Mouse (Mus musculus) stomach, embryonic 15.5 days (tissue): ENCODE results near the gene Il21r. TPM values are rescaled to one million over a fixed set of nuclear protein-coding genes. Genes with fewer than 3 reads are reported as not detected.

Experiments
- ATAC-seq: fragments of 200-750 bp; cut with Nextera tagmentation; 2 replicates; pipeline ENCODE4 v1.8.0; 2017; ENCODE audit warnings: low read depth, moderate number of reproducible peaks, moderate TSS enrichment; ENCODE audit not compliant: insufficient read depth, low FRiP score
- H3K27ac ChIP-seq: fragments of 300-500 bp; sonication (generic); 2 replicates; pipeline ENCODE4 v1.5.1; 2015; ENCODE audit warnings: mild to moderate bottlenecking, inconsistent platforms
- H3K27me3 ChIP-seq: fragments of 300-500 bp; sonication (generic); replicated peaks from 2 replicates; pipeline ENCODE4 v1.6.1; 2015; ENCODE audit warnings: inconsistent platforms
- H3K36me3 ChIP-seq: fragments of 300-500 bp; sonication (generic); 2 replicates; pipeline ENCODE4 v1.6.1; 2015; ENCODE audit warnings: inconsistent platforms
- H3K4me1 ChIP-seq: fragments of 300-500 bp; sonication (generic); 2 replicates; pipeline ENCODE4 v1.6.1; 2015; ENCODE audit warnings: inconsistent platforms
- H3K4me2 ChIP-seq: fragments of 300-500 bp; sonication (generic); 2 replicates; pipeline ENCODE4 v1.6.1; 2015; ENCODE audit warnings: mild to moderate bottlenecking, inconsistent platforms
- H3K4me3 ChIP-seq: fragments of 300-500 bp; sonication (generic); replicated peaks from 2 replicates; pipeline ENCODE4 v1.5.1; 2015; ENCODE audit warnings: inconsistent platforms
- H3K9ac ChIP-seq: fragments of 300-500 bp; sonication (generic); 2 replicates; pipeline ENCODE4 v1.6.1; 2015; ENCODE audit warnings: inconsistent platforms
- H3K9me3 ChIP-seq: fragments of 300-500 bp; sonication (generic); 2 replicates; pipeline ENCODE4 v1.6.1; 2016; ENCODE audit warnings: inconsistent platforms
- WGBS: fragments of 180-500 bp; shearing (Covaris S2); methylation state at CpG from one replicate; pipeline ENCODE4 v1.1.7; 2015; 5-methylcytosine and 5-hydroxymethylcytosine counted together
- polyA plus RNA-seq: library from polyadenylated mRNA; unstranded; fragments of >200 nt; fragmentation: Nextera tagmentation; extraction: Ambion mirVana; gene quantifications from 2 replicates; pipeline ENCODE4 v1.2.1, GENCODE M21; 2015

The Il21r gene
- polyA plus RNA-seq, 1 experiment from 2014 or later: 0.65 TPM

- ATAC-seq: no peak
- Histone ChIP-seq H3K4me3 (no peak overlapping the region), H3K27ac (no peak overlapping the region), H3K27me3 (no peaks in the 10 kb centered on the region), H3K36me3 (peaks cover 74% of the 10 kb centered on the region), H3K9me3 (no peaks in the 10 kb centered on the region), H3K4me1 (no peaks in the 10 kb centered on the region), H3K4me2 (no peak overlapping the region), H3K9ac (no peak overlapping the region)
- WGBS: 81% methylated on average over 8 of the region's 8 CpGs
These were observed 75.5 kb downstream of the Il21r start for GRCm38 (mm10) chr7:125678756-125679155.

- H3K9me3 ChIP-seq: no peaks in the 10 kb centered on the region
- no peak overlapping the region for H3K4me3 ChIP-seq
- H3K4me2 ChIP-seq: no peak overlapping the region
- no peak for ATAC-seq
- no peaks in the 10 kb centered on the region for H3K27me3 ChIP-seq
- WGBS: 88% methylated on average over 9 of the region's 9 CpGs
- H3K27ac ChIP-seq: no peak overlapping the region
- H3K9ac ChIP-seq: no peak overlapping the region
- no peaks in the 10 kb centered on the region for H3K4me1 ChIP-seq
- H3K36me3 ChIP-seq: peaks cover 63% of the 10 kb centered on the region
These were observed 76.7 kb downstream of the Il21r start for GRCm38 (mm10) chr7:125679936-125680335.

Other genes starting within 250 kb of the Il21r start
- 8.8 and 9.3 TPM in 2 replicates for gene Kdm8, start 158.8 kb upstream of the Il21r start, polyA plus RNA-seq
- gene Nsmce1, start 111.8 kb upstream of the Il21r start, polyA plus RNA-seq: 111 and 121 TPM in 2 replicates
- gene Il4ra, start 51.3 kb upstream of the Il21r start, polyA plus RNA-seq: 9.5 and 10.1 TPM in 2 replicates
- 20.2 and 23.7 TPM in 2 replicates for gene Gtf3c1, start 104.4 kb downstream of the Il21r start, polyA plus RNA-seq
- gene D430042O09Rik, start 104.5 kb downstream of the Il21r start, polyA plus RNA-seq: 6.0 and 8.0 TPM in 2 replicates